Mouse (Mus musculus) left cerebral cortex, adult 8-10 months (tissue): Measurements from ENCODE around the gene Gm29049. TPM values are rescaled to one million over a fixed set of nuclear protein-coding genes. Genes with fewer than 3 reads are reported as not detected.
"Not testable (repeated sequence)": the region's sequence is repeated elsewhere in the genome, so short reads cannot be mapped to it uniquely, and the experiment has no call there.

Source experiments
- DNase-seq, 2 experiments: peaks; one replicate each; pipeline ENCODE4 v3.0.0; 2022; ENCODE audit warnings: low spot score in 2 of 2
- total RNA-seq, 4 experiments: library from RNA; stranded (reverse); gene quantifications; 2 replicates each; pipeline ENCODE4 v1.2.4; 2022

The Gm29049 gene
- not detected for total RNA-seq

GRCm38 (mm10) chrY:7997068-7997467, at the start of gene Gm29049:
Gene Gm29049, minus strand, starts transcription at chrY:7997168.
- not testable (repeated sequence) for DNase-seq

Other genes starting within 250 kb of the Gm29049 start
- gene Gm20825, start 74.3 kb upstream of the Gm29049 start, total RNA-seq: not detected